Mouse (Mus musculus) left cerebral cortex, postnatal 4 days (tissue): Measurements from ENCODE around the gene Noa1. TPM values are rescaled to one million over a fixed set of nuclear protein-coding genes. Genes with fewer than 3 reads are reported as not detected.

ENCODE experiments used
- DNase-seq: peaks from one replicate; pipeline ENCODE4 v3.0.0-alpha.2; 2022
- intact Hi-C: fragments of 180-260 bp; cut with DNase I; formaldehyde crosslinking; loops from one replicate; pipeline ENCODE4 v1.15.1; 2025
- total RNA-seq, 2 experiments: library from RNA; stranded (reverse); gene quantifications; 2 replicates each; pipeline ENCODE4 v1.2.3; 2021

Noa1 gene
- total RNA-seq, result 10 to 100 TPM; 27.3 to 30.0 TPM

DNA sequence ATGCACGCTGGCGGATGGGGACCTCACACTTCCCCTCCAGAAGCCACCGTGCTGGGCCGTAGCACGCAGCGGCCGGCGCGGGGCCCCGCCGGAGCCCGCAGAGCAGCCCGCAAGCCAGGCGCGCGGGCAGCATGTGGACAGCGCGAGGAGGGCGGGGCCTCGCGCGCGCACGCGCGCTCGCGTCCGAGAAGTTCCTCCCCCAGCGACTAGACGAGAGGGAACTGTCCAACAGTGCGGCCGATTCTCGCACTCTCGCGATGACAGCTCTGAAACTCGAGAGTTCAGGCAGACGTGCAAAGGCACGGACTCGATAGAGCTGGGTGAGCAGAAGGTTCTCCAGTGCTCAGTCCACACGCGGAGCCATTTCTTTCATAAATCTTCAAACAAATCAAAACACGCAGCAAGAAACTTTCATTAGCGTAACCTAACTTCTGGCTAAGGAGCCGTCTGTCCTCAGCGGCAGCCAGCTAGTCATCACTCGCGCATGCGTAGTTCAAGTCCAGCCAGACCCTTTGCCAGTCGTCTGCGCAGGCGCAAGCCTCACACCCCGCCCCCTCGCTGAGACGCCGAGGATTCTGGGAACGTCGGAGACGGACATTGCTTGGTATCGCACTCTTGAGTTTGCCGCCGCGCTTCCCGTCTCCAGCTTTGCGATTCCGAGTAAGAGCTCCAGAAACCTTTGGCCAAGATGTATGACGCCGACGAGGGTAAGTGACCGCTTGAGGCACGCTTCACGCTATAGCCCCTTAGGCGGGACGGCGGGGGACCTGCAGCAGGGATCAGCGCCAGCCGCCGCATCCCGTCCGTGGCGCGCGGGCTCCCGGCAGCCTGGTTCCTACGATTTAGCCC, at the start of gene Noa1, which contains the start of gene Polr2b:
Noa1 (minus strand) TSS at position 161 of the 849 bp plus-strand sequence.
Polr2b (plus strand) TSS at position 224 of the 849 bp plus-strand sequence.
- DNase-seq, result peak; percentile 99
- intact Hi-C loops, result no loop called here

DNA sequence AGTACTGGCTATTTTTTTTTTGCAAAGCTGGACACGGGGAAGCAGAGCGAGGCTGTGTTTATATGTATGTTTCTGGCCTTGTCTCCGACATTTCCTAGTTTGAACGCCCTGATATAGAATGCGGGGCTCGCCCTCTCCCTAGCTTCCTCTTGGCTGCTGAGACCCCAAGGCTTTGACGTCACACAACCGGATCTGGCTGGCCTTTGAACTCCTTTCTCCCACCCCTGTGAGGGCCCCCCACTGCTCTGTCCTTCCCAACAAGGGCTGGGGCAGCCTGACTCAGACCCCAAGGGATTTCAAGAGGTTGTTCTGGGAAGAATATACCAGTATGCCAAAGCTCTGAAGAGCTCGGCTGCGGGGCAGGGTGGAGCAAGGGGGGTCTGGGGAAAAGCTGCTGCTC, 48.5 kb upstream of the Noa1 start:
- DNase-seq, result no peak
- intact Hi-C loops, result no loop called here

DNA sequence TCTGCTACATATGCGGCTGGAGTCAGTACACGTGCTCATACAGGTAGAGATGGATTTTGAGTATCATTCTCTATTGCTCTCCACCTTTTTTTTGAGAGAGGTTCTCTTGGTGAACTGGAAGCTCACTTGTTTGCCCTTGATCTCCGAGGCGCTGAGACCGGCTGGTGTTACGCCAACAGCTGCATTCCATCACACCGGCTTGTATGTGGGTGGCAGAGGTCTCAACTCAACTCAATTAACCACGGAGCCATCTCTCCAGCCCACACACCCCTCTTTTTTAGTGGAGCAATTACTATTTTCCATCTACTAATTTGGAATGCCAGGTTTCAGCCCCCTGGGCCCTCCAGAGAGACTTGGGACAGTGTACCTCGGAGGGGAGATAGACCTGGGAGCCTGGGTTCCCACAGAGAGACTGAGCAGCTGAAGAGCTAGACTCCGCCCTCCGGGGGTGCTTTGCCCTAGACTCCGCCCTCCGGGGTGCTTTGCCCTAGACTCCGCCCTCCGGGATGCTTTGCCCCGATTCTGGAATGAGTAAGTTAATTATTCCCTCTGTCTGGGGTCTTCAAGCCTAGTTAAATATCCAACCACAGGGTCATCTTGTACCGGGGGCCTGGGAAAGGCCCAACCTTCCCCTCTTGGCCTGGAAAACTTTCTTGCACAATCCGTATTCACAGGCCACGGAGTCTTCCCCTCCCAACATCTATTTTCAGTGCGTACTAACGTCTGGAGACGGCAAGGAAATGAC, 47.7 kb upstream of the Noa1 start:
- intact Hi-C loops, result no loop called here
- no peak for DNase-seq

DNA sequence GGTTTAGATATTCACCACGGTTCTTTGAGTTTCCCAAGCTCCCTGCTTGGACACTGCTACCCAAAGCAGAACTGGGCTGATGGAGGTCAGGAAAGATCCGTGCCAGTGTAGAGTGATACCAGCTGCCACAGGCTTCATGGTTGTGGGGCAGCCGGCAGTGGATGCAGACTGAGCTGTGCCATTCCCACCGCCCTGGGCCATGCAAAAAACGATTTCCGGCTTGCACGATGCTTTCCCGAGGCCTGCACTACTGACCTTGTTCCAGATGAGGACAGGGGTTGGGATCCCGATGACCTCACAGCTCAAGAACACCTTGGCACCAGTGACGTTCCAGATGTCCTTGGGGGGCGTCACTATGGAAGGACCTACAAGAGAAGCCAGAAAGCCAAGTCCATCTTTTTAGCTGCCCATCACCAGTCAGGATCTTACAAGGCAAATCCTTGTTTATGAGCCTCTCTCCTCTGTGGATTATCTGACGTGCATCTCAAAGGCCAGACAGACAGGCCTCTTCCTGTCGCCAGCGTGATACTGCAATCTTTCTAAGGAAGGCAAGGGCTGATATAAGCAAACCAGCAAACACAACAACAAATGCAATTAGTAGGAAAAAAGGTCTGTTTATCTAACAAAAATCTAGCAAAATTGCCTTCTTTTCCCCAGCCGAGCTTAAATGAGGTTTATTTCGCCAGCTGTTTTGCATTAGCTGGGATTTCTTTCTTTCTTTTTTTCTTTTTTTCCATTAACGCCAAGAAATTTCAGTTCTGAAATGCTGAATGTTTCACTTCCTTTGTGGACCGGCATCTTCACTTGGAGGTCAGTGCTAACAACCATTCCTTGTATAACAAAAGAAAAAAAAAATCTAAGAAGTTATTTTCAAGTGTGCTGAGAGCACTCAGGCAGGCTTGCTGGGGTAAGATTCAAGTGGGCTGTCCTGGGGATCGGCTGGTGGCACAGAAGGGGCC, 45.7 kb upstream of the Noa1 start:
- intact Hi-C loops, result no loop called here
- no peak for DNase-seq

DNA sequence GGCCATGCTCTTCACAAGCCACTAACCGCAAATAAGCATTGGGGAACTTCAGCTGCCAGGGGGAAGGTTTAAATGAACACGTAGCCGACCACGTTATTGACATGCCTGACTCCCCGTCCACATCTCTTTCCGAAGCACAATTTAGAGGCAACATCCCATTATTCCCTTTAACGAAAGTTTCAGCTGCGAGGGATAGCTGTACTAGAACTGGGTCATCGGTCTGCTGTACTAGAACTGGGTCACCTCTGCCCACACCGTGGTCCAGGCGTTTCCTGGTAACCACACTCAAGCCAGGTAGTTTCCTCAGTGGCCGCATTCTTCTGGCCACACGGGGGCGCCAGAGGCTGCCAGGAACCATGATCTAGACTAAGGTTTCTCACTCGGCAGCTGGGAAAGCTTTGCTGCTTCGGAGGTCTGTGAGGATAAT, 44.5 kb upstream of the Noa1 start:
- peak; percentile 83 for DNase-seq
- intact Hi-C loops, result no loop called here

DNA sequence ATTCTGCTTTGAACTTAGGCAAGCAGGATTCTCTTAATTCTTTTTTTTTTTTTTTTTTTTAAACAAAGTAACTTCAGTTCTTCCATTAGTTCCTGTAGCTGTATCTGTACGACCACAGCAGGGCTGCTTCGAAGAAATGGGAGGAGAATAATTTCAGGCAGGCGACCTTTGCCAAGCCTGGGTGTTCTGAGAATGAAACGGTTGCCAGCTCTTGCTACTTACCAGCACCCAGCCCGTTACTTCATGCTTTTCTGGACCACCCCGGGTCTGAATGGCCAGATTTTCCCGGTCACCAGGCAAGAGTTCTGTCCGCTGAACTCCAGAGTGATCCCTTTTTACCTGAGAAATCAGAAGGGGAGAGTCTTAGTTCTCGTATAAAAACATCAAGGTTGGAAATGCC, 41.8 kb upstream of the Noa1 start:
- no peak for DNase-seq
- intact Hi-C loops, result no loop called here

DNA sequence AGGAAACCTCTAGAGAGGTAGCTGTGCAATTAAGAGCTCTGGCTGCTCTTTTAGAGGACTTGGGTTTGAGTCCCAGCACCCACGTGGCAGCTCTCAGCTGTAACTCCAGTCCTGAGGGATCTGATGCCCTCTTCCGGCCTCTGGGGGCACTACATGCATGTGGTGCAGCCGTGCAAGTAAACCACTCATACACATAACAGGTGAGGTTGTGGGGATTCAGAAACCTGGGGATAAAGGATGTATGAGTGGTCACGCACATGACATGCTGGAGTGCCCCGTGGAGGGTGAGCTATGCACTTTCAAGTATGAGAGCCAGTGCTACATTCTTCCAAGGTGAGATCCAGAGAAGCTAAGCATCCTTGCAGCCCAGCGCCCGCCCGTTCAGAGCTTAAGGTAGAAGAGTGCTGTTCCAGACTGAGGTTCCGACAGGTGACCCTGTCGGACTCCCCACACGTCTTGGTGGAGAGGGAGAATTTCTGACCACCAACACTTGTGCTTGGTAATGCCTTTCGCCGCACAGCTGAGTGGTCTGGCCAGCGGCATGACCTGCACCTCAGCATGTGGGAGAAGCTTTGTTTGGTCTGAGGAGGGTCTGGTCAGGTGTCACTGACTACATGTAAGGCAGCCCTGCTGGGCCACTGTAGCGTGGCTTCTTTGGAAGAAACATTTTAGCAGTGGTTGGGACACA, 40.2 kb upstream of the Noa1 start:
- no peak for DNase-seq
- intact Hi-C loops, result no loop called here

DNA sequence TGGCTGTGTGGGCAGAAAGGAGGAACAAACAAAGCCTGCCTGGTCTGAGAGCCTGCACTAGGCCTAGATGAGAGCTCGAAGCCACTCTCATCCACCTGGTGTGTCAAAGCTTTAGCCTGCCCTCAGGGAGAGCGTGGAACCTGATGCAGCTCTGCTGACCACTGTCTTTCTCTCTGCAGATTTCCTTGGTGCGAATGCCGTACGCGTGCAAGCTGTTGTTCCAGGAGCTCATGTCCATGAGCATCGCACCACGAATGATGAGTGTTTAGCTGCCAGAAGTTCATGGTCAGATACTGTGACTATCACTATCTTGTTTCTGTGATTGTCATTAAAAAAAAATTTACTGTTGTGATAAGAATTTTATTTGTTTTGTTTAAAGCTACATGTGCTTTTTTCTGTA, 39.0 kb upstream of the Noa1 start:
- DNase-seq, result no peak
- intact Hi-C loops, result no loop called here

DNA sequence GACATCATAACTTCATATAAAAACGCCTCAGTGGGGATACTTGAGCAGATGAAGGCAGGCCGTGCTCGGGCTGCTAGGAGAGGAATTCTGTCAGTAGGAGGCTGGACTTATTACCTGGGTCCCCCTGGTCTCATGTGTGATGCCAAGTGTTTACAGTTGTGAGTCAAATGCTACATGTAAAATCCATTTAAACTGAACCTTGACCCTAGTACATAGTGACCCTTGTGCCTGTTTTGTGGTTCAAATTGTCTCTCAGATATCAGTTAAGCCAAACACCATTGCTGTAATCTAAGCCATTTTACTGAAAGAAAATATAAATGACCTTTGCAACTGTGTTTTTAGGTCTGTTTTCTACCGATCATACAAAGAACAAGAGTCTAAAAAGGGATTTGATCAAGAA, 30.1 kb upstream of the Noa1 start:
- no peak for DNase-seq
- intact Hi-C loops, result no loop called here

DNA sequence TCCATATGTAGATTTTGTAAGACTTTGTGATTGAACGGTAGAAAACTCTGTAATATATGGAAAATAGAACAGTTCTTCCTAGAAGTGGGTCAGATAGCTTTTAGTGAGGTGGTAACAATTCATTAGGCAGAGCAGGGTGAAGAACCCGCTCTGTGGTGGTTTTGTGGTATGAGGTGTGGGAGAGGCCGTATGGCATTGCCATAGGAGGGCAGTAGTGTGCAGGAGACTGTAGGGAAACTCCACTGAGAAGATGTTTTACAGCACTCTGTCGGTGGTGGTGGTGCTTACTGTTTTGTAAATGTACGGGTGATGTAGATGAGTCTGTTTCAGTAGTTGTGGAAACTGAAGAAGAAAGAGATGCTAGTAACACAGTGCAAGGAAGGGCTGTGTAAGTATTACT, 20.3 kb upstream of the Noa1 start:
- intact Hi-C loops, result loop anchor here (10.0 kb wide), 1 partner anchor 335 kb away; no protein-coding TSS in a partner anchor
- no peak for DNase-seq

DNA sequence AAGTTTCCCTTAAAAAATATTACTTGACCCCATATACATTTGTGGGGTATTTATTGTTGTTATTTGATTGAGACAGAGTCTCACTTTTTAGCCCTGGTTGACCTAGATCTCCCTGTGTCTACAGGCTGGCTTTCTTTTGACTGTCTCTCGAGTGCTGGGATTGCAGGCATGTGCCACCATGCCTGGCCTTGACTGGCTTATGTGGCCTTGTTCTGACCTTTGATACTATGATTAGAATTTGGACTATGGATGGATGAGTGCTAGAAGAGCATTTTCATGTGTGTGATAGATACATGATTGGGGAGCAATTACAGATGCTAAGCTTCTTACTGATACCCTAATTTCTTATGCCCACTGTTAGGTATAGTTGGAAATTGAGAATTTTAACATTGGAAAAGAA, 15.1 kb upstream of the Noa1 start:
- intact Hi-C loops, result no loop called here
- no peak for DNase-seq

- intact Hi-C loops, result no loop called here
- no peak for DNase-seq
Measured at GRCm38 (mm10) chr5:77314986-77315385, 5.1 kb upstream of the Noa1 start.

DNA sequence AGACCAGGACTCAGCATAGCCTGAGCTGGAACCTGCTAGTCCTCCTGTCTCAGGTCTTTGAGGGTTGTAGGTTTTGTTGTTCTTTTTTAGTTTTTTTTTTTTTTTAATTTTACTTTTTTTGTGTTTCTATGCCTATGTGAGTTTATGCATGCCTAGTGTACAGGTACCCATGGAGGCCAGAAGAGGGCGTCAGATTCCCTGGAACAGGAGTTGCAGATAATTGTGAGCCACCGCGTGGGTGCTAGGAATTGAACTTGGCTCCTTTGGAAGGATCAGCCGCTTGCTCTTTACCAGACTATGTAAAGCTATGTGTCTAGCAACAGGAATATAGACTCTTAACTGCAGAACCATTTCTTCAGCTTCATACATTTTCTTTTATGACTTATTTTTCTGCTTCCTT, 4.3 kb upstream of the Noa1 start:
- intact Hi-C loops, result no loop called here
- DNase-seq, result no peak

- peak; percentile 31 for DNase-seq
- intact Hi-C loops, result no loop called here
Measured at GRCm38 (mm10) chr5:77309051-77309906, 605 bp downstream of the Noa1 start.

DNA sequence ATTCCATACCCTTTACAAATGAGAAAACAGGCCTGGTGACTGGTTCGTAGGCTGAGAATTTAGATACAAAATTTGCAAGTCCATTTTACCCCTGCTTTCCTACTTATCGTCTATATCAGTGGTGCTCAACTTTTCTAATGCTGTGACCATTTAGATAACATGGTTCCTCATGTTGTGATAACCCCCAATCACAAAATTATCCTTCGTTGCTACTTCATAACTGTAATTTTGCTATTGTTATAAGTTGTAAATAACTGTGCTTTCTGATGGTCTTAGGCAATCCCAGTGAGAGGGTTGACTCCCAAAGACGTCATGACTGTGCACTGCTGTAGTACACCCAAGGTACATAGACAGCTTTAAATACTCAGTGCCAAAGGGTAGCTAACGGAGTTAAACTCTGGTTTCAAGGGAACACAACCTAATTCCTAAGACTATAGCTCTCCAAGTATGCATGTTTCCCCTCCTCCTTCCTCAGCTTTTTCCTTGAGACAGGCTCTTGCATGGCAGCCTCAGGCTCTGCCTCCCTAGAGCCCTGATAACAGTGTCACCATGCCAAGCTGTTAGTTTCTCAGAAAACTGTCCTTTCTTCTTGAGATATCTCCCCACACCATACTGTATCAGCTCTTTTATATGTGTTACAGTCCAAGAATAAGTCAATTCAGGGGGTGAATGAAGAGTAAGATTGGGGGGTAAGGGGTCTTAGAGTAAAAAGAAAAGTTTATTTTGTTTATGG, 1.9 kb downstream of the Noa1 start:
- intact Hi-C loops, result no loop called here
- no peak for DNase-seq

DNA sequence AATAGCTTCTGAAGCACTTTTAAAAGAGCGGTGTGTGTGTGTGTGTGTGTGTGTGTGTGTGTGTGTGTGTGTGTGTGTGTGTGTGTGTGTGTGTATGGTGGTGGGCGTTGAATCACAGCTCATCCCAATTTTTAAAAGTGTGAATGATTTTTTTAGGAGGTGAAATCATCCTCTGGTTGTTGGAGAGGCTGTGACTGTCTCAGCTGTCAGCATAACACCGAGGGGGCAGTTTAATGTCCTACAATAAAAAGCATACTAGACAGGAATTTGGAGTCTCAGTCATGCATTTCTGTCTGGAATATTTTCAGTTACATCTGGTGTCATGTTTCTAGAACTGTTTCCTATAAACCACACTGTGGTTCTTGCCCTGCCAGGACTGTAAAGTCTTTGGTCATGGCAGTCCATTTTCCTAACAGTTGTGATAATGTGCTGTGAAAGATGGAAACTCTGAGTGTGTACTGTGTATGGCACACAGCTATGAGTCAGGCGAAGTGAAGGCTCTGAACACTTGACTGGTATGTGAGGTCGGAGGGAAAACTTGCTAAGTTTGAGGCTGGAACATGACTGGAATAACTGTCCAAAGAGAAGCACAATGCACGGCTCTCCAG, 8.5 kb downstream of the Noa1 start:
- no peak for DNase-seq
- intact Hi-C loops, result no loop called here

DNA sequence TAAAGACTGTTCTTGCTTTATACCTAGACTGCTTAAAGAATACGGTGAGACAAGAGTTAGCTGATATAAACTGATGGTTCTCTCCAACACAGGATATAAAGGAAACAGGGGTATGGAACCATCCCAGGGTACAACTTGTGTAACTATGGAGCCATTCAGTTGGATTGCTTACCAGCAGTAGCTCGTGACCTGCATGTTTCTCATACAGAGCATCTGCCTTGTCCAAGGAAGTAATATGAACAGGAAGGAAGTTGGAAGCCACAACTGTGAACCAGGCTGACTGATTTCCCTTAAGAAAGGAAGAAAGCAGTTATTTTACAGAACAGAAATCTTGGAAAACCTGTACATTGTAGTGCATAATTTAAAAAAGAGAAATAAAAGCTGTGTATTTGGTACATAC, 10.4 kb downstream of the Noa1 start:
- DNase-seq, result no peak
- intact Hi-C loops, result no loop called here

DNA sequence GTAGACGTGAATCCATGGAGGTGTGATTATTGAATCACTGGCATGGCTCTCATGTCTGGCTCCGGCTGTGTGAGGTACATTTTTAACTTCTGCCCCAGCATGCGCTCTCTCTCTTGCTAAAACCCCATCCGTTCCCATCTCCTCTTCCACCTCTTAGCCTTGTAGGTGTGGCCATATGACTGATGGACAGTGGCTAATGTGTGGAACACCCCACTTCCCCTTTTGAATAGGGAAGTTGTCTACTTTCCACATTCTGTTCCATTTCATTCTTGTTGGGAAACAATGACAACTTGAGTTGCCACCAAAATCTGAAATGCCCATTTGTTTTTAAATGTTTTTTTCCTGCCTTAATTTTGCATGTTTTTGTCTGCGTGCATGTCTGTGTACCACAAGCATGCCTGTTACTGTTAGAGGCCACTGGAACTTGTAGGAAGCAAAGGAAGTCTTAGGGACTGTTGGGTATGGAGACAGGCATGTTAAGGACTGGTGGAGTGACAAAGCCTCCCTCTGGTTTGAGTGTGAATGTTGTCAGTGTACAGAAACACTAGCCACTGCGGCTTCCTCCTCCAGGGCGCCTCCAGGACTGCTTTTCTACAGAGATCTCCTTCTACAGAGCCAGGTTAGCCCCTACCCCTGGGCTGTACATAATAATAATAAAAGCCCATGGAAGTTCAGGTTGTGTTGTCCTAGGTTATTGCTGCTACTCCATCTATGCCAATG, 16.9 kb downstream of the Noa1 start:
- no peak for DNase-seq
- intact Hi-C loops, result no loop called here
